Mouse (Mus musculus) neutrophil, adult 59 days (primary cell): ENCODE data around the gene Ulk4. TPM values are rescaled to one million over a fixed set of nuclear protein-coding genes. Genes with fewer than 3 reads are reported as not detected.

Experiments used
- total RNA-seq, 2 experiments: library from RNA; stranded (reverse); gene quantifications; 1 replicate in 1 of 2; 2 replicates in 1 of 2; pipeline ENCODE4 v1.2.4; 2023

Gene Ulk4
- total RNA-seq: under 1 TPM; 0.29 to 0.80 TPM

DNA sequence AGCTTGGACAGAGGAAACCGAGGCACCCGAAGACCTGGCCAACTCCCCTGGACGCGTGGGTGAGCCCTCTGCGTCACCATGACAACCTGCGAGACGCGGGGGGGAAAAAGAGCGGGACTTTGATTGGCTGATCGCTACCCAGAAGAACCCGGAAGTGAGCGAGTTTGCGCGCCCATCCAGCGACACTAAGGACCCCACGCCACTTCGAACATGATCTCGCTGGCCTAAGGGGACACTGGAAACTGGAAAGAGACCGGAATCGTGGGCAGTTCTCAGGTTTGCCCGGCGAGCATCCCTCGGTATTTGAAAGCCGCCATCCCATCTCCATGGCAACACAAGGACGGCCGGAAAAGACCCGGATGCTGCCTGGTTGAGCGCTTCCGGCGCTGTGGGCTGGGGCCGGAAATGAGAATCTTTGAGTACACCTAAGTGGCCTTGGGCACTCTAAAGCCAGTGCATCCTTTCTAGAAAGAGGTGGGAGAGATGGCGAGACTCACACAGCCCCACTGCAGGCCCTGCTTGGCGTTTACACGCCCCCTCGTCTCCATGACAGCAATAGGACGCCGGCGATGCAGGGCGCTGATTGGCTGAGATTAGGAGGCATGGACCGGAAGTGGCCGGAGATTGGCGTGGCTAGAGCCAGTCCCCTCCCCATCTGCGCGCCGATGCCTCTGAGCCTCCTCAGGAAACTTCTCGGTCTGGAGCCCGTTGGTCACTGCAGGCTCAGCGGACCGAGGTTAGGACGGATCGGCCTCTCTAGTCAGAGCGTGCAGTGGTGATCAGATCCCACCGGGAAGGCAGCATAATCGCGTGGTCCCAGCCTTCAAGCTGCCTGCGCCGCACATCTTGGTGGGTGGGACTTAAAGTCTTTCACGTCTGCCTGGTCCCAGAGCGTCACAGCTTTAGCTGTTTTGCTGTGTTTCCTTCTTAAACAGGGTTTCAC lies at the start of gene Ulk4:
Ulk4 (minus strand) TSS at position 80 of the 943 bp plus-strand sequence.

DNA sequence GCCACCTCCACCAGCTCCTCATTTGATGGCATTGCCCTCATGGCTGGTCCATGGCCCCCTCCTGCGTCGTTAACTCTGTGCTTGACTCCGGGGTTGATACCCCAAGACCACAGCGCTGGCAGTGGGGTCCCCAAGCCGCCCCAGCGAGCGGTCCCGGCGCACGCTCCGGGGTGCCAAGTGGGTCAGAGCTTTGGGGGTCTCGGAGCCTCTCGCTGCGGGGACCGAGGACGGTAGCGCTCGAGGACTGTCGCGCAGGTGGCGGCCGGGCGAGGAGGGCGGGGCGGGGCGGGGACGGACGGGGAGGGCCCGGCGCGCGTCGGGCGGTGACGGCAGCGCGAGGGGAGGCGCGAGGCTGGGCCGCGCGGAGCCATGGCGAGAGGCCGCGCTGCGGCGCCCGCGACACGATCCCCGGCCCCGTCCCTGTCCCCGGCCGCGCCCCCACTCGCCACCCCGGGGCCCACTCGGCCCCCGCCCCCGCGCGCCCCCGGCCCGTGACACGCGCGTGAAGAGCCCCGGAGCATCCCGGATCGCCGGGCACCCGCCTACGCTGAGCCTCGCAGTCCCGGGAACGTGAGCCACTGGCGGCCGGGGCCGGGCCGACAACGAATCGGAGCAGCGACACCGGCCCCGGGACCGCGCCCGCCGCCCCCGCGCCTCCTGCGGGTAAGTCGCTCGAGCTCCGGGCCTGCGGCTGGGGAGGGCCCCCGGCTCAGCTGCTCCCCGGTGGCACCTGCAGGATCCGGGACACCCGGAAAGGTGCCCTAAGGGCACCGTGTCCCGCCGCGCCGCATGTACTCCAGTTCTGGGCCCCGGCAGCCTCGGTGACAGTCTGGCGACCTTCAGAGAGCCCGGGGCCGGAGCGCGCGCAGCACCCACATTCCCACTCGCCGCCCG lies 20.4 kb upstream of the Ulk4 start, which contains the start of gene Trak1:
Trak1 (plus strand) TSS at position 332 of the 894 bp plus-strand sequence.

DNA sequence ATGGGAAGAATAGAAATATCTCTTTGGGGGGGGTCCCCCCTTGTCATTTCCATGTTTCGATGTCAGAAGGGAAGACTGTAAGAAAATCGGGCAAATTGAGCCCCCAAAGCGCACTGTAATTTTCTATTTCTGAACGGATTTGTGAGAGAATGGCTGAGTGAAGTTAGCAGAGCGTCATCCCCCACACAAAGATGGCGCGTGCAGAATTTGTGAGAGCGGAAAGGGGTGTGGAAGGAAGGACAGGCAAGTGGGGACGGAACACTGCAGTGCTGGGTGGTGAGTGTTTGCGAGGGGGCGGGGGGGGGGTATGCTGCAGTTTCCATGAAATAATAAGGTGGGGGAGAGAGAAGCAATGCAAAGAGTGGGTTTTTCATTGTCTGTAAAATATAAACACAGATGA lies 347.9 kb downstream of the Ulk4 start, which contains the start of gene Ctnnb1:
Ctnnb1 (plus strand) TSS at position 136 of the 400 bp plus-strand sequence.

Other genes with a start within 250 kb of the Ulk4 start
- 10 to 100 TPM; 49.9 to 61.2 TPM for gene Trak1, start 20.3 kb upstream of the Ulk4 start, total RNA-seq
- not detected for gene Cck, start 218.5 kb upstream of the Ulk4 start, total RNA-seq